Mouse (Mus musculus): ENCODE data around the gene Gcnt4.

The Gcnt4 gene

GRCm38 (mm10) chr13:96947722-96948121 lies 23.2 kb downstream of the Gcnt4 start:
- DNase-seq (ENCODE audit: low spot score in 2 of 2): no peak

- no peak for DNase-seq (ENCODE audit: low spot score in 2 of 2)
Observed at GRCm38 (mm10) chr13:96951880-96952279, 27.4 kb downstream of the Gcnt4 start.

- DNase-seq (ENCODE audit: low spot score in 2 of 2): no peak
Observed at GRCm38 (mm10) chr13:96956466-96956865, 32.0 kb downstream of the Gcnt4 start.

DNA sequence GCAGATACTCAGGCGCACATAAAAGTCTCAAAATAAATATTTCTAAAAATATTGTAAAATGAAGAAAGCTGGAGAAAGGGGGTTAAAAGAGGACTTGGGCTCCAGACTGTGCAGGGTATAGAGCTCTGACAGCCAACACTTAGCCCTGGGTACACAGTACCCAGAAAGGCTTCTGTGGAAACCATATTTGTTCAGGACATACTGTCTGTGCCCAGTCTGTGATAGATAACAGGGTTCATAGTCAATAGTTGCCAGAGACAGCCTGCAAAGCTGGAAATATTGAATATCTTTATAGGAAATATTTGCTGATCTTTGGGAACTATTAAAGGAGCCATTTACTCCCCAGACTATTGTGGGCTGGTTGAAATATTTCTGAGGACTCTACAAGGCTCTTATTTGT lies 35.5 kb downstream of the Gcnt4 start:
- no peak for DNase-seq (ENCODE audit: low spot score in 2 of 2)

DNA sequence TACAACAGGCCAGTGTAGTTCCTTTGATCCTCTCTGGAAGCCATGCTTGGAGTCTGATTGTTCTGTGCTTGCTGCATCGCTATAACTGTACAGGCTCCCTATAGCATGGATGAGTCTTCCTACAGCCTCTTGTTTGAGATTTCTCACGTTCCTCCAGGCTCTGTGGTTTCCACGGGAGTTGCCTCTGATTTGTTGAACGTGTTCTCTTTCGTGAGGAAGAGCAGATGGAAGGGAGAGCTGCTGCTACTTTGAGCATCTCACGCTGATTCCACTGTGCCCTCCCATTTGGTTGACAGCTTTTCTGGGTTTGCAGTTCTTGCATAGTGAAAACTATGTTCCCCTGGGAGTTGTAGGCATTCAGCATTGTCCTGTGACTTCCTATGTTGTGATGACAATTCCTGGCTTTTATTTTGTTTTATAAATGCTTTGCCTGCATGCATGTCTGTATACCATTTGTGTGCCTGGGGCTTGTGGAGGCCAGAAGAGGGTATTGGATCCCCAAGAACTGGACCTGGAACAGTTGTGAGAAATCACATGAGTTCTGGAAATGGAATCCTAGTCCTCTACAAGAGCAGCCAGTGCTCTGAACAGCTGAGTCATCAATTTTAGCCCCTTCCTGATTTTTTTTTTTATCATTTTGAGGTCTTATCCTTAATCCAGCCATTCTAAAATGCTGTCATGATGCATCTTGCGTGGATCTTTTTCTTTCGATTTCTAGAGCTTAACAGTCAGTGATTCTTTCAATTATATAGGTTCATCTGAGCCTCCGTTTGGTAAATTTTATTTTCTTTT lies 37.1 kb downstream of the Gcnt4 start:
- no peak for DNase-seq (ENCODE audit: low spot score in 2 of 2)

GRCm38 (mm10) chr13:96962801-96963200 lies 38.3 kb downstream of the Gcnt4 start:
- DNase-seq (ENCODE audit: low spot score in 2 of 2): no peak

DNA sequence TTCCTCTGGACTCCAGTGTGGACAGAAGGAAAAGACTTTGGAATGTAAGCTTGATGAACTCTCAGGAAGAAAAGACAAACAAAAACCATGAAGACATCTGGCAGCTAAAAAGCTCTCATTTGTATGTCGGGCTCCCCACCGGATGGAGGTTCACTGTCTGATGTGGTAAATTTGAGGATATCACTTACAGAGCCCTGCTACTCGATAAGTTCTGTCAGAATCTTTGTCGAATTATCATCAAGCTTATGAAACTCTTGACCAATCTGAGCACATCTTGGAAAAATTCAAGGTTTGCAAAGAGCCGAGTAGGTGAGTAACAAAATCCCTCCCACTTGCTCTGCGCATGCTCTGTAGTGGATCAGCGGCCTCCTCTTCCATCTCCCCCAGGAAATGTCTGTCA lies 40.5 kb downstream of the Gcnt4 start:
- DNase-seq (ENCODE audit: low spot score in 2 of 2): no peak

- no peak for DNase-seq (ENCODE audit: low spot score in 2 of 2)
Observed at GRCm38 (mm10) chr13:96966210-96967089, 42.0 kb downstream of the Gcnt4 start.

DNA sequence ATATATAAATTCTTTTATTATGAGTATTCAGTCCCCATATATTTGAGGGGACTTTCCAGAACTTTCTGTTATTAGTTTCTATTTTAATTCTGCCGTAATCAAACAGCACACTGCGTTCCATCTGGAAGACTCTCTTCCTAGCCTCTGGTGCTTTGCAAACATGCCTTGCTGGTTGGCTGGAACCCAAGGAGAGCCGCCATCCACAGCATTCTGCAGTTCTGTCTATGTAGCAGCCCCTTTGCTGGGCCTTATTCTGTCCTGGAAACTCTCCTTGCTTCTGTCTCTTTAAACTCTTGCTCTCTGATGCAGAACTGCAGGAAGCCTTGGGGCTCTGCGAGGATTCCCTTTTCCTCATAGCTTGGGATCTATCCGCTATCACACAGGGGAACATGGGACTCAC lies 42.6 kb downstream of the Gcnt4 start:
- DNase-seq (ENCODE audit: low spot score in 2 of 2): no peak

DNA sequence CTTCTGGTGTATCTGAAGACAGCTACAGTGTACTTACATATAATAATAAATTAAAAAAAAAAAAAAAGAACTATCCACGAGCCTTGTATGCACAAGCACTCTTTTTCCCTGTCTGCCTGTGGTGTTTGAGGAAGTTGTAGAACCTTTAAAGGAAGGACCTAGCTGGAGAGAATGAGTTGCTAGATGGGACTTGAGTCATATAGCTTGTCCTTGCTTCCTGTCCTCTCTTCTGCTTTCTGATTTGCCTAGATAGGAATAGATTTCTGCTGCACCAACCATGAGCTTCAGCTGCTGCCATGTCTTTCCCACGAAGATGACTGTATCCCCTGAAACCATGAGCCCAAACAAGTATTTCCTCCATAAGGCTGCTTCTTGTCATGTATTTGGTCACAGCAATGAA lies 43.3 kb downstream of the Gcnt4 start:
- DNase-seq (ENCODE audit: low spot score in 2 of 2): no peak

GRCm38 (mm10) chr13:96971076-96971475 lies 46.6 kb downstream of the Gcnt4 start:
- no peak for DNase-seq (ENCODE audit: low spot score in 2 of 2)

DNA sequence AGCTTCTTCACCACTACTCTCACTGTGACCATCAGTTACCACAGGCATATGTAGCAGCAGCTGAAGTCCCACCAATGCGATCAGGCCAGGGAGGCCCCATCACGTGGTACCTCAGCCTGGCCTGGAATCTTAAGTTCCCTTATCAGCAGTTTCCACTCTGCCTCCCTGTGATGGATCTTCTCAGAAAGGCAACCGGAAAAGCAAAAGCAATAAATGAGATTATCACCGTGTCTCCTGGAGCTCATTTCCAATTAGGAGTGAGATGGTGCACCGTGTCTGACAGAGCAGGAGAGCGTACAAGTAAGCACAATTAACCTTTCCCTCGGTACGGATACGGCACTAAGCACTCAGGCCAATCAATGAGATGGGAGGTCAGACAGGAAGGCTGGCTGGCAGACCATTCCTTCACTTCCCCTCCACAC lies 47.4 kb downstream of the Gcnt4 start:
- peak in 1 of 2 experiments; percentile 19 for DNase-seq (ENCODE audit: low spot score in 2 of 2)

- DNase-seq (ENCODE audit: low spot score in 2 of 2): no peak
Observed at GRCm38 (mm10) chr13:96973318-96973717, 48.8 kb downstream of the Gcnt4 start.

GRCm38 (mm10) chr13:96976986-96977595 lies 52.6 kb downstream of the Gcnt4 start:
- no peak for DNase-seq (ENCODE audit: low spot score in 2 of 2)

- DNase-seq (ENCODE audit: low spot score in 2 of 2): no peak
Observed at GRCm38 (mm10) chr13:96980561-96980960, 56.1 kb downstream of the Gcnt4 start.

DNA sequence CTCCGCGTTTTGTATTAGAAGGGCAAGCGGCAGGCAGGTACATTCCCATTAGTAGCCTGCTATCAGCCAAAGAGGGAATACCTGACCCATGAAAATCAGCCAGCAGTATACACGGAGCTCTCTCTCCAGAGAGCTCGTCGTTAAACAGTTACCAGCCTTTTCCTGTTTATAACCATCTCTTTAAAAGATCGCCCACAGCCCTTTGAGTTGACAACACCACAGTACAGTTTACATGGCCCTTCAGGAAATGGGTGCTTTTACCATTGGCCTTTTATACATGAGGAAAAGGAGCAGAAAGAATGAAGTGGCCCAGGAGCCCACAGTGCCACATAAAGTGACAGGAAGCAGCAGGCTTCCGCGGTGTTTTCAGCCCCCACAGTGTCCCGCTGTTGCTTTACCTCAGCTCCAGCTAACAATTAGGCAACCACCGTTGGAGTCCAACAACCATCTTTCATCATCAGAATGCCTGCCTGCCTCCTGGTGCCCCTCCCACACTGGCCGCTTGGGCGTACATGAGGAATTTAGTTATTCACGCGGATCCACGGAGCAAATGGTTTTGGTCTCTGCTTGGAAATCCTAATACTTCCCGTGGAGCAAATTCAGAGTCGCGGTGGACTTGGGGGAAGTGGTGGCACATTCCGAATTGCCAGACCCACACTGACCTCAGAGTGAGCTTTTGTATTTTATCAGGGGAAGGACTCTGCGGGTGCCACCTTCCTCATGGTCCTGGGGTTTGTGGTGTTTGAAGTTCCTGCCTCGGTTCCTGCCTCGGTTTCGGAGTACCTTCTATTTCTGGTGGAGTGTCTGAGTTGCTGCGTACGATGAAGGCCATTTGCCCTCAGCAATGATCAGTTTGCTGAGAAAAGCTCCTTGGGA lies 59.0 kb downstream of the Gcnt4 start:
- DNase-seq (ENCODE audit: low spot score in 2 of 2): no peak

- no peak for DNase-seq (ENCODE audit: low spot score in 2 of 2)
Observed at GRCm38 (mm10) chr13:96984688-96985087, 60.2 kb downstream of the Gcnt4 start.

DNA sequence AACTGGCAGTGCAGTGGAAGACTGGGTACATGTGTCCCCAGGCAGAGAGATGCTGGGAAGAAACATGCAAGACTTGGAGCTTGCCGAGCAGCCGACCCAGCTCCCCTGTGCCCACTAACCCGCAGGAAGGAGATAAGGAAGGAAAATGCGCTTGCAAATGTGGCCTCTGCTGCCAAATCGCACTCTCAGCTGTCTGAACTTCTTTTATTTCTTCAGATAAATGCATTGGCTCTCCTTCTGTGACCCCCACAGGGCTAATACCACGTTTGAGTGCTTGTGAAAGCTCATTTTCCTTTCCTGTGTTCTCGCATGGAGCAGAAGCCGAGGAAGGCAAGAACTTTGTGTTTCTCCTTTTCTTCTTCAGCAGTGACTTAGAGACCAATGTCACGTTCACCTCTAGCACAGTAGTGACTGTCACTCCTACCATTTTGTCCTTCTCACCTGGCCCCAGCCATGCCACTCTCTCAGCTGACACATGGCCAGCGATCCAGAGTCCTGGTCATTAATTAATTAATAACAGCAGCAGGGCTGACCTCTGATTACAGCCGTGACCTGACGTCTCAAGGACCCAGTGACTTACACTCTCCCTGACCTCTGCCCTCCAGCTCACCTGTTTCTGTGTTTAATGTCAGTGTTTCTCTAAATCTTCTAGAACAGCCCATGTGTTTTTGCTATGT lies 61.2 kb downstream of the Gcnt4 start:
- DNase-seq (ENCODE audit: low spot score in 2 of 2): no peak

GRCm38 (mm10) chr13:96989129-96989528 lies 64.6 kb downstream of the Gcnt4 start:
- no peak for DNase-seq (ENCODE audit: low spot score in 2 of 2)

- DNase-seq (ENCODE audit: low spot score in 2 of 2): no peak
Observed at GRCm38 (mm10) chr13:96990045-96990444, 65.6 kb downstream of the Gcnt4 start.

All from spleen, postnatal 4 days (tissue).